Mouse (Mus musculus): ENCODE measurements around the gene Plcb3. TPM values are rescaled to one million over a fixed set of nuclear protein-coding genes. Genes with fewer than 3 reads are reported as not detected.

Plcb3 gene
- 12.9 TPM for polyA plus RNA-seq (2015; fragmentation: Illumina TruSeq; extraction: RNeasy Lipid Tissue Mini Kit (QIAGEN cat#74804); ENCODE audit: insufficient read depth, low replicate concordance)

GRCm38 (mm10) chr19:6975537-6976521 is at the start of gene Plcb3:
Gene Plcb3 (minus strand): TSS chr19:6976470.

GRCm38 (mm10) chr19:7019191-7019590 is 42.9 kb upstream of the Plcb3 start, which contains the start of gene Fermt3:
Gene Fermt3 (minus strand): TSS chr19:7019469.

GRCm38 (mm10) chr19:6996006-6996405 is 19.7 kb upstream of the Plcb3 start, which contains the start of the genes Nudt22 and Trpt1:
Gene Nudt22 (minus strand): TSS chr19:6996117.
Gene Trpt1 (plus strand): TSS chr19:6996131.

GRCm38 (mm10) chr19:6992011-6992858 is 16.0 kb upstream of the Plcb3 start, which contains the start of gene Dnajc4:
Gene Dnajc4 (minus strand): TSS chr19:6992572.

GRCm38 (mm10) chr19:6987061-6987903 is 11.0 kb upstream of the Plcb3 start, which contains the start of gene Vegfb:
Gene Vegfb (minus strand): TSS chr19:6987651.

GRCm38 (mm10) chr19:6980381-6981093 is 4.3 kb upstream of the Plcb3 start, which contains the start of gene Fkbp2:
Gene Fkbp2 (minus strand): TSS chr19:6980501.

GRCm38 (mm10) chr19:6974211-6975205 is 1.8 kb downstream of the Plcb3 start, which contains the start of gene Ppp1r14b:
Gene Ppp1r14b (plus strand): TSS chr19:6974968.

GRCm38 (mm10) chr19:6942249-6942691 is 34.0 kb downstream of the Plcb3 start, which contains the start of gene Gpr137:
Gene Gpr137 (minus strand): TSS chr19:6942480.

GRCm38 (mm10) chr19:6941372-6942248 is 34.7 kb downstream of the Plcb3 start, which contains the start of gene Bad:
Gene Bad (plus strand): TSS chr19:6941861.

GRCm38 (mm10) chr19:6934195-6934977 is 41.9 kb downstream of the Plcb3 start, which contains the start of gene Kcnk4:
Gene Kcnk4 (minus strand): TSS chr19:6934515.

GRCm38 (mm10) chr19:6925307-6925573 is 51.0 kb downstream of the Plcb3 start, which contains the start of gene Catsperz:
Gene Catsperz (minus strand): TSS chr19:6925380.

GRCm38 (mm10) chr19:6921647-6922567 is 54.4 kb downstream of the Plcb3 start, which contains the start of gene Esrra:
Gene Esrra (minus strand): TSS chr19:6921813.

GRCm38 (mm10) chr19:6909507-6910289 is 66.6 kb downstream of the Plcb3 start, which contains the start of the genes Trmt112 and Prdx5:
Gene Trmt112 (plus strand): TSS chr19:6909698.
Gene Prdx5 (minus strand): TSS chr19:6910106.

Measured in spleen, adult 10 weeks (tissue).